Mouse (Mus musculus) limb, embryonic 13.5 days (tissue): ENCODE measurements around the gene Pth. TPM values are rescaled to one million over a fixed set of nuclear protein-coding genes. Genes with fewer than 3 reads are reported as not detected.

ENCODE experiments used
- ATAC-seq: fragments of 200-750 bp; cut with Nextera tagmentation; 2 replicates; pipeline ENCODE4 v1.8.0; 2017; ENCODE audit warnings: low read depth, moderate number of reproducible peaks, moderate TSS enrichment; ENCODE audit not compliant: low FRiP score
- H3K27ac ChIP-seq: fragments of 300-500 bp; sonication (generic); 2 replicates; pipeline ENCODE4 v1.5.1; 2015; ENCODE audit warnings: inconsistent platforms, mild to moderate bottlenecking, moderate library complexity
- H3K27me3 ChIP-seq: fragments of 300-500 bp; sonication (generic); 2 replicates; pipeline ENCODE4 v1.6.1; 2015; ENCODE audit warnings: mild to moderate bottlenecking, inconsistent platforms
- H3K36me3 ChIP-seq: fragments of 300-500 bp; sonication (generic); 2 replicates; pipeline ENCODE4 v1.6.1; 2015; ENCODE audit warnings: inconsistent platforms, mild to moderate bottlenecking, moderate library complexity
- H3K4me1 ChIP-seq: fragments of 300-500 bp; sonication (generic); 2 replicates; pipeline ENCODE4 v1.6.1; 2015; ENCODE audit warnings: inconsistent platforms
- H3K4me2 ChIP-seq: fragments of 300-500 bp; sonication (generic); replicated peaks from 2 replicates; pipeline ENCODE4 v1.6.1; 2015; ENCODE audit warnings: inconsistent platforms, mild to moderate bottlenecking, moderate library complexity
- H3K4me3 ChIP-seq: fragments of 300-500 bp; sonication (generic); 2 replicates; pipeline ENCODE4 v1.5.1; 2015; ENCODE audit warnings: moderate library complexity, mild to moderate bottlenecking, inconsistent platforms
- H3K9ac ChIP-seq: fragments of 300-500 bp; sonication (generic); 2 replicates; pipeline ENCODE4 v1.6.1; 2015; ENCODE audit warnings: mild to moderate bottlenecking, inconsistent platforms
- H3K9me3 ChIP-seq: fragments of 300-500 bp; sonication (generic); 2 replicates; pipeline ENCODE4 v1.6.1; 2016; ENCODE audit warnings: inconsistent platforms
- WGBS: fragments of 180-500 bp; shearing (Covaris S2); methylation state at CpG from one replicate; pipeline ENCODE4 v1.1.7; 2015; 5-methylcytosine and 5-hydroxymethylcytosine counted together
- polyA plus RNA-seq: library from polyadenylated mRNA; unstranded; fragments of >200 nt; fragmentation: Nextera tagmentation; extraction: Ambion mirVana; gene quantifications from 2 replicates; pipeline ENCODE4 v1.2.1, GENCODE M21; 2015

Pth gene
- polyA plus RNA-seq, 1 experiment from 2014 or later = not detected

- 0 out of 2 replicates have a peak, but pooled peaks cover 3% of the 10 kb centered on the region for H3K27me3 ChIP-seq
- no peaks in the 10 kb centered on the region for H3K4me1 ChIP-seq
- ATAC-seq = peak; percentile 75; the same call in 1 of the 2 replicates
- H3K4me2 ChIP-seq = no peak overlapping the region; the same call in 1 of the 2 replicates
- H3K36me3 ChIP-seq = no peaks in the 10 kb centered on the region
- 28% methylated on average over 7 of the region's 7 CpGs for WGBS
- no peak overlapping the region for H3K4me3 ChIP-seq
- no peak overlapping the region for H3K27ac ChIP-seq
- H3K9me3 ChIP-seq = no peaks in the 10 kb centered on the region
- no peak overlapping the region for H3K9ac ChIP-seq
Measured at GRCm38 (mm10) chr7:113377875-113378658, 10.3 kb downstream of the Pth start.

- Histone ChIP-seq H3K36me3 (no peaks in the 10 kb centered on the region), H3K27ac (no peak overlapping the region), H3K9me3 (no peaks in the 10 kb centered on the region), H3K4me3 (no peak overlapping the region), H3K4me1 (peaks cover 9% of the 10 kb centered on the region), H3K27me3 (0 out of 2 replicates have a peak, but pooled peaks cover 3% of the 10 kb centered on the region), H3K4me2 (no peak overlapping the region), H3K9ac (no peak overlapping the region)
- no peak for ATAC-seq
- WGBS = 80% methylated on average over 1 of the region's 1 CpGs
Measured at GRCm38 (mm10) chr7:113372682-113373081, 15.7 kb downstream of the Pth start.

GRCm38 (mm10) chr7:113369620-113370340 is 18.6 kb downstream of the Pth start:
- ATAC-seq = peak; percentile 82
- H3K4me3 ChIP-seq = peak overlapping the region; percentile 93
- peak overlapping the region; percentile 86 for H3K9ac ChIP-seq
- peak overlapping the region; percentile 79 for H3K4me2 ChIP-seq
- H3K27ac ChIP-seq = peak overlapping the region; percentile 83
- H3K9me3 ChIP-seq = no peaks in the 10 kb centered on the region
- 0 out of 2 replicates have a peak, but pooled peaks cover 3% of the 10 kb centered on the region for H3K27me3 ChIP-seq
- H3K4me1 ChIP-seq = peaks cover 9% of the 10 kb centered on the region
- no peaks in the 10 kb centered on the region for H3K36me3 ChIP-seq
- WGBS = under 1% methylated on average over 44 of the region's 44 CpGs

- H3K9ac ChIP-seq = peak within 1 kb of the TSS; percentile 86
- H3K27me3 ChIP-seq = no peaks in the 10 kb centered on the region
- 0% methylated on average over 63 of the region's 64 CpGs for WGBS
- peak within 1 kb of the TSS; percentile 93 for H3K4me3 ChIP-seq
- H3K9me3 ChIP-seq = no peaks in the 10 kb centered on the region
- ATAC-seq = peak; percentile 99
- peaks cover 9% of the 10 kb centered on the region for H3K4me1 ChIP-seq
- H3K4me2 ChIP-seq = peak within 1 kb of the TSS; percentile 79
- H3K36me3 ChIP-seq = no peaks in the 10 kb centered on the region
- H3K27ac ChIP-seq = peak within 1 kb of the TSS; percentile 83
Measured at GRCm38 (mm10) chr7:113368746-113369619, 19.4 kb downstream of the Pth start, which contains the start of gene Btbd10. Gene Btbd10 (minus strand): TSS chr7:113369392.

- no peaks in the 10 kb centered on the region for H3K9me3 ChIP-seq
- H3K4me3 ChIP-seq = no peak overlapping the region
- no peak overlapping the region for H3K4me2 ChIP-seq
- 0 out of 2 replicates have a peak overlapping the region, but pooled peaks have one; percentile 39 for H3K9ac ChIP-seq
- no peaks in the 10 kb centered on the region for H3K36me3 ChIP-seq
- no peak overlapping the region for H3K27ac ChIP-seq
- 87% methylated on average over 4 of the region's 4 CpGs for WGBS
- H3K27me3 ChIP-seq = no peaks in the 10 kb centered on the region
- ATAC-seq = no peak
- peaks cover 9% of the 10 kb centered on the region for H3K4me1 ChIP-seq
Measured at GRCm38 (mm10) chr7:113367440-113367839, 20.9 kb downstream of the Pth start.

- Histone ChIP-seq H3K4me1 (no peaks in the 10 kb centered on the region), H3K4me2 (no peak overlapping the region), H3K4me3 (no peak overlapping the region), H3K27ac (no peak overlapping the region), H3K9me3 (no peaks in the 10 kb centered on the region), H3K36me3 (no peaks in the 10 kb centered on the region), H3K9ac (no peak overlapping the region), H3K27me3 (no peaks in the 10 kb centered on the region)
- ATAC-seq = no peak
- WGBS = 78% methylated on average over 1 of the region's 1 CpGs
Measured at GRCm38 (mm10) chr7:113349089-113349488, 39.3 kb downstream of the Pth start.

GRCm38 (mm10) chr7:113347694-113348093 is 40.7 kb downstream of the Pth start:
- Histone ChIP-seq H3K27ac (no peak overlapping the region), H3K4me3 (no peak overlapping the region), H3K4me2 (no peak overlapping the region), H3K9ac (no peak overlapping the region), H3K36me3 (no peaks in the 10 kb centered on the region), H3K9me3 (no peaks in the 10 kb centered on the region), H3K27me3 (no peaks in the 10 kb centered on the region), H3K4me1 (no peaks in the 10 kb centered on the region)
- ATAC-seq = no peak
- 89% methylated on average over 2 of the region's 2 CpGs for WGBS

- Histone ChIP-seq H3K4me3 (no peak overlapping the region), H3K36me3 (no peaks in the 10 kb centered on the region), H3K27ac (no peak overlapping the region), H3K4me1 (no peaks in the 10 kb centered on the region), H3K27me3 (no peaks in the 10 kb centered on the region), H3K9ac (no peak overlapping the region), H3K4me2 (no peak overlapping the region), H3K9me3 (no peaks in the 10 kb centered on the region)
- ATAC-seq = no peak
- 54% methylated on average over 4 of the region's 4 CpGs for WGBS
Measured at GRCm38 (mm10) chr7:113347271-113347670, 41.1 kb downstream of the Pth start.

Other genes starting within 250 kb of the Pth start
- gene Arntl, start 181.1 kb downstream of the Pth start, polyA plus RNA-seq = 6.8 and 7.8 TPM in 2 replicates
- 28.7 and 30.9 TPM in 2 replicates for gene Btbd10, start 19.2 kb downstream of the Pth start, polyA plus RNA-seq
- 76.1 and 90.7 TPM in 2 replicates for gene Far1, start 125.3 kb upstream of the Pth start, polyA plus RNA-seq